Mouse (Mus musculus) testis, adult 2 months (tissue): ENCODE measurements at regions not wholly inside any gene's neighbourhood (a gene's known extent, or its start where the extent isn't known, plus 50 kb on each side); places are given as distances from the start of the nearest gene placed in this dataset.

Experiments
- CTCF ChIP-seq: fragments of 200-500 bp; IDR thresholded peaks from 2 replicates; pipeline ENCODE4 v1.5.1; 2012; ENCODE audit warnings: low read depth, mild to moderate bottlenecking, inconsistent platforms, low read length, moderate library complexity; ENCODE audit not compliant: control insufficient read depth, insufficient read depth, insufficient replicate concordance
- POLR2A ChIP-seq: fragments of 200-500 bp; IDR thresholded peaks from 2 replicates; pipeline ENCODE4 v1.6.1; 2012; ENCODE audit warnings: low read depth, mild to moderate bottlenecking, inconsistent platforms, low read length, moderate library complexity; ENCODE audit not compliant: control insufficient read depth

DNA sequence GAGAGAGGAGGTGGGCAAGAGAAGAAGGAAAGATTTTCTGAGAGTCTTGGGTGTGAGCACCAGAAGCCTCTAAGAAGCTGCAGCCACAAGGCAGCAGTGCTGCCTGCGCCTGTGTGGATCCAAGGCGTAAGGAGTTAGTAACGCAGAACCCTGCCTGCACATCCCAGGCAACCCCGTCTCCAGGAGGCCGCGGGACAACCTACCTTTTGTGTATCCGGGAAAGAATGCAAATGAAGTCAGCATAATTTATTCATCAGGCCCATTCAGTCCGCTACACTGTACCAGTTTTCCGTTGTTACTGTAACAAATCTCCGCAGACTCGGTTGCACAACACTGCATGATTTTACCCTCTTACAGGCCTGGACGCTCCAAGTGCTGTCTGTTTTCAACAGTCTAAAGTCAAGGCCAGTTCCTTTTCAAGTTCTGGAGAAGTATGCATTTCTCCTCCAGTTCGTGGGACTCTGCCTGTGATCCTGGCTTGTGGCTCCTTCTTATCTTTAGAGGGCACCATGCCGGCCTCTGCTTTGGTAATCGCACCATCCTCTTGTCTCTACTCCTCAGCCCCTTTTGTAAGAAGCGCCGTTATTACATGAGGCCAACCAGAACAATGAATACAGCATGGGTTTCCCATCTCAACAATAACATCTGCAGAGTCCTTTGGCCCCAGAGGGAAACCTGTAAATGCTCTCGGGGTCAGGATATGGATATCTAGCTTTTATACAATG is 133.8 kb downstream of the Nufip1 start:
- TF ChIP-seq CTCF (no peak), POLR2A (no peak)
